Mouse (Mus musculus): ENCODE data around the gene Gm3147. TPM values are rescaled to one million over a fixed set of nuclear protein-coding genes. Genes with fewer than 3 reads are reported as not detected.

Gene Gm3147
- not detected for polyA plus RNA-seq (2014; fragmentation: Illumina TruSeq; extraction: RNeasy Lipid Tissue Mini Kit (QIAGEN cat#74804); ENCODE audit: low read depth, low replicate concordance)

GRCm38 (mm10) chr5:94616242-94616641 lies at the start of gene Gm3147:
Gene Gm3147, minus strand, starts transcription at chr5:94616342.

GRCm38 (mm10) chr5:94648082-94648481 lies 31.9 kb upstream of the Gm3147 start, which contains the start of gene Gm6205:
Gene Gm6205, plus strand, starts transcription at chr5:94648382.

GRCm38 (mm10) chr5:94623679-94624078 lies 7.5 kb upstream of the Gm3147 start, which contains the start of gene Gm6509:
Gene Gm6509, plus strand, starts transcription at chr5:94623979.

Other genes starting within 250 kb of the Gm3147 start
- not detected for gene Gm7682, start 170.6 kb downstream of the Gm3147 start, polyA plus RNA-seq (2014; fragmentation: Illumina TruSeq; extraction: RNeasy Lipid Tissue Mini Kit (QIAGEN cat#74804); ENCODE audit: low read depth, low replicate concordance)
- gene Gm3139, start 90.1 kb downstream of the Gm3147 start, polyA plus RNA-seq (2014; fragmentation: Illumina TruSeq; extraction: RNeasy Lipid Tissue Mini Kit (QIAGEN cat#74804); ENCODE audit: low read depth, low replicate concordance), result not detected
- gene Gm6509, start 7.6 kb upstream of the Gm3147 start, polyA plus RNA-seq (2014; fragmentation: Illumina TruSeq; extraction: RNeasy Lipid Tissue Mini Kit (QIAGEN cat#74804); ENCODE audit: low read depth, low replicate concordance), result not detected
- gene Gm6205, start 32.0 kb upstream of the Gm3147 start, polyA plus RNA-seq (2014; fragmentation: Illumina TruSeq; extraction: RNeasy Lipid Tissue Mini Kit (QIAGEN cat#74804); ENCODE audit: low read depth, low replicate concordance), result not detected
- gene Gm3183, start 249.1 kb upstream of the Gm3147 start, polyA plus RNA-seq (2014; fragmentation: Illumina TruSeq; extraction: RNeasy Lipid Tissue Mini Kit (QIAGEN cat#74804); ENCODE audit: low read depth, low replicate concordance), result not detected